Mouse (Mus musculus): ENCODE results near the gene Gsdma3.
A peak's percentile ranks its signal among the peaks of the same experiment; 100 is the strongest.
"Not testable (repeated sequence)": the region's sequence is repeated elsewhere in the genome, so short reads cannot be mapped to it uniquely, and the experiment has no call there.

Gsdma3 gene

GRCm38 (mm10) chr11:98668984-98669383 lies 42.8 kb downstream of the Gsdma3 start:
- no peak for DNase-seq (ENCODE audit: low read depth)

GRCm38 (mm10) chr11:98671284-98671815 lies 45.2 kb downstream of the Gsdma3 start:
- no peak for DNase-seq (ENCODE audit: low read depth)

GRCm38 (mm10) chr11:98671857-98672256 lies 45.7 kb downstream of the Gsdma3 start:
- peak; percentile 42 for DNase-seq (ENCODE audit: low read depth)

DNA sequence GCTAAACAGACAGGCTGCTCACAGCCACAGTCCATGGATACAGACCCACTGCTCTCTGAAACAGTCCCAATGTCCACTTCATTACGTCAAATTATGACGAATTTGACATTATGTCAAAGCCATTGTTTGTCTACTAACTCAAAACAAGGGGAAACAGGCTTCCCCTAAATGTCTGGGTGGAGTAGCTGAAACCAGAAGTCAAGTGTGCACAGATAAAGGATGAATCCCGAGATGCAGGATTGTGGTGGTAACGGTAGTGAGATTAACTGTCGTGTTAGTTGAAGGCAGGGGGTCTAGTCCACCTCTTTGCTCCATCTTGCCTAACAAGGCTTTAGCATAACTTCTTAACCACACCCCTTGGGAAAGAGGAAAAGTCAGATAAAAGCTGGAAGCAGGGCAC lies 46.3 kb downstream of the Gsdma3 start:
- no peak for DNase-seq (ENCODE audit: low read depth)

GRCm38 (mm10) chr11:98673136-98673535 lies 47.0 kb downstream of the Gsdma3 start:
- DNase-seq (ENCODE audit: low read depth): not testable (repeated sequence)

DNA sequence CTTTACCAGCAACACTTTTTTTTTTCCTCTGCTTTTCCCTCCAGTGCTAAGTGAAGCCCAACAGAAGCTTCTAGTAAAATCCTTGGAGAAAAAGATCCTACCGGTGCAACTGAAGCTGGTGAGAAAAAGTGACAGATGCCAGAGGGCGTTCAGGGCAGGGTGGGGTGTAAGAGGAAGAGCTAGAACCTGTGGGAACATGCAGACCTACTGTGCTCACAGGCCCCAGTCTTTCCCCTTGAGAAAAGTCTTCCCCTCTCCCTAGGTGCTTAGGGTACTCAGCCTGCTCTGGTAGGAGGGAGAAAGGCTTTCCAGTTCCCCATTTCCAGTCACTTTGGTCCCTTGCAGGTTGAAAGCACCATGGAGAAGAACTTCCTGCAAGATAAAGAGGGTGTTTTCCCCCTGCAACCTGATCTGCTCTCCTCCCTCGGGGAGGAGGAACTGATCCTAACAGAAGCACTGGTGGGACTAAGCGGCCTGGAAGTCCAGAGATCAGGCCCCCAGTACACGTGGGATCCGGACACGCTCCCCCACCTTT lies 49.7 kb downstream of the Gsdma3 start:
- no peak for DNase-seq (ENCODE audit: low read depth)

DNA sequence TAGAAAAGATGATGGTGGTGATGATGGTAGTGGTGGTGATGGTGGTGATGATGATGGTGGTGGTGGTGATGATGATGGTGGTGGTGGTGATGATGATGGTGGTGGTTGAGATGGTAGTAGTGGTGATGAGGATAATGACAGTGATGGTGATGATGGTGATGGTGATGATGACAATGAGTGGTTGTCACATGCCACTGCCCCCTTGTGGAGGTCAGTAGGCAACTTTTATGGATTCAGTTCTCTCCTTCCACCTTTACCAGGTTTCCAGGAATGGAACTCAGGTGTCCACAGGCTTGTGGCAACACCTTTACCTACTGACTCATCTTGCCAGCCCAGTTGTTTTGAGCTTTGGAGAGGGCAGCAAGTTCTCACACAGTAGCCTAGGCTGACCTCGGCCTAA lies 53.9 kb downstream of the Gsdma3 start:
- DNase-seq (ENCODE audit: low read depth): no peak

GRCm38 (mm10) chr11:98680595-98680994 lies 54.4 kb downstream of the Gsdma3 start:
- not testable (repeated sequence) for DNase-seq (ENCODE audit: low read depth)

- no peak for DNase-seq (ENCODE audit: low read depth)
Measured at GRCm38 (mm10) chr11:98681186-98681585, 55.0 kb downstream of the Gsdma3 start.

GRCm38 (mm10) chr11:98681786-98682745 lies 55.9 kb downstream of the Gsdma3 start, which contains the start of gene Psmd3:
Gene Psmd3 (plus strand): TSS chr11:98682554.
- DNase-seq (ENCODE audit: low read depth): peak; percentile 98

DNA sequence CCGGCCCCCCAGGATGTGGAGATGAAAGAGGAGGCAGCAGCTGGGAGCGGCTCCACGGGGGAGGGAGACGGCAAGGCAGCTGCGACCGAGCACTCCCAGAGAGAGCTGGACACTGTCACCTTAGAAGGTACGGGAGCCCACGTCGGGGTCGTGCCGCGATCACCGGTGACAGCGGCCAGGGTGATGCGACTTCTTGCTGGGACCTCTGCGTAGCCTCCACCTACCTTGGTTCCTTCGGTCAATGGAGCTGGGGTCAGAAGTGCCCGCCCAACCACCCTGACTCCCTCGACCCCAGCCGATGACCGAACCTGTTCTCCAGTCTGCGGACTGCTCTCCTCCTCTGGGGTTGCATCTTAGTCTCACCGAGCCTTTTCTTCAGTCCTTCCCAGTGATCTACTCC lies 56.7 kb downstream of the Gsdma3 start:
- no peak for DNase-seq (ENCODE audit: low read depth)

- no peak for DNase-seq (ENCODE audit: low read depth)
Measured at GRCm38 (mm10) chr11:98685642-98686041, 59.5 kb downstream of the Gsdma3 start.

GRCm38 (mm10) chr11:98686976-98687375 lies 60.8 kb downstream of the Gsdma3 start:
- DNase-seq (ENCODE audit: low read depth): no peak

All from c-Kit-positive CD71-positive TER-119-negative erythroid progenitor cells, embryonic 14.5 days (primary cell).